Mouse (Mus musculus) lung, adult 2 months (tissue): ENCODE measurements around the gene Nucb1.
"Not testable (repeated sequence)": the region's sequence is repeated elsewhere in the genome, so short reads cannot be mapped to it uniquely, and the experiment has no call there.

Experiments used
- CTCF ChIP-seq: fragments of 200-500 bp; IDR thresholded peaks from 2 replicates; pipeline ENCODE4 v1.5.1; 2011; ENCODE audit warnings: mild to moderate bottlenecking, low read length, control low read depth; ENCODE audit not compliant: insufficient read depth
- POLR2A ChIP-seq: fragments of 200-500 bp; IDR thresholded peaks from 2 replicates; pipeline ENCODE4 v1.6.1; 2011; ENCODE audit warnings: low read depth, mild to moderate bottlenecking, control low read depth, low read length, borderline replicate concordance; ENCODE audit errors: extremely low read depth

DNA sequence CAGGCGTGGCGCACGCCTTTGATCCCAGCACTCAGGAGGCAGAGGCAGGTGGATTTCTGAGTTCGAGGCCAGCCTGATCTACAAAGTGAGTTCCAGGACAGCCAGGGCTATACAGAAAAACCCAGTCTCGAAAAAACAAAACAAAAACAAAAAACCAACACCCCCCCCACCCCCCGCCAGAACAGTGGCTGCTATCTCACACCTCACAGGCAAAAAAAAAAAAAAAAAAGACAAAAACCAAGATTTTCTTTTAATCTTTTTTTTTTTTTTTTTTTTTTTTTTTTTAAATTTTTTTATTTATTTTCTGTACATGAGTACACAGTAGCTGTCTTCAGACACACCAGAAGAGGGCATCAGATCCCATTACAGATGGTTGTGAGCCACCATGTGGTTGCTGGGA is 17.0 kb upstream of the Nucb1 start:
- not testable (repeated sequence) for TF ChIP-seq CTCF, POLR2A
